Mouse (Mus musculus): ENCODE measurements at regions not wholly inside any gene's neighbourhood (a gene's known extent, or its start where the extent isn't known, plus 50 kb on each side); places are given as distances from the start of the nearest gene placed in this dataset.

- no peak for DNase-seq (ENCODE audit: extremely low spot score, low spot score)
Observed at GRCm38 (mm10) chr13:3709982-3710618, 76.3 kb downstream of the Asb13 start.

- peak; percentile 73 for DNase-seq (ENCODE audit: extremely low spot score, low spot score)
Observed at GRCm38 (mm10) chr13:3708896-3709631, 75.2 kb downstream of the Asb13 start.
